Mouse (Mus musculus) CD4-positive, CD25-positive, alpha-beta regulatory T cell, adult 4 months (primary cell): Measurements from ENCODE around the gene Cnp. TPM values are rescaled to one million over a fixed set of nuclear protein-coding genes. Genes with fewer than 3 reads are reported as not detected.

Experiments used
- ATAC-seq: one replicate; pipeline ENCODE4 v1.8.0; 2017
- polyA plus RNA-seq, 2 experiments: library from polyadenylated mRNA; unstranded; fragments of 100-300 nt; shearing (Covaris generic); gene quantifications; one replicate each; pipeline ENCODE4 v1.2.1; 2017

The Cnp gene
- polyA plus RNA-seq, 2 experiments from 2014 or later, result 185 to 348 TPM

DNA sequence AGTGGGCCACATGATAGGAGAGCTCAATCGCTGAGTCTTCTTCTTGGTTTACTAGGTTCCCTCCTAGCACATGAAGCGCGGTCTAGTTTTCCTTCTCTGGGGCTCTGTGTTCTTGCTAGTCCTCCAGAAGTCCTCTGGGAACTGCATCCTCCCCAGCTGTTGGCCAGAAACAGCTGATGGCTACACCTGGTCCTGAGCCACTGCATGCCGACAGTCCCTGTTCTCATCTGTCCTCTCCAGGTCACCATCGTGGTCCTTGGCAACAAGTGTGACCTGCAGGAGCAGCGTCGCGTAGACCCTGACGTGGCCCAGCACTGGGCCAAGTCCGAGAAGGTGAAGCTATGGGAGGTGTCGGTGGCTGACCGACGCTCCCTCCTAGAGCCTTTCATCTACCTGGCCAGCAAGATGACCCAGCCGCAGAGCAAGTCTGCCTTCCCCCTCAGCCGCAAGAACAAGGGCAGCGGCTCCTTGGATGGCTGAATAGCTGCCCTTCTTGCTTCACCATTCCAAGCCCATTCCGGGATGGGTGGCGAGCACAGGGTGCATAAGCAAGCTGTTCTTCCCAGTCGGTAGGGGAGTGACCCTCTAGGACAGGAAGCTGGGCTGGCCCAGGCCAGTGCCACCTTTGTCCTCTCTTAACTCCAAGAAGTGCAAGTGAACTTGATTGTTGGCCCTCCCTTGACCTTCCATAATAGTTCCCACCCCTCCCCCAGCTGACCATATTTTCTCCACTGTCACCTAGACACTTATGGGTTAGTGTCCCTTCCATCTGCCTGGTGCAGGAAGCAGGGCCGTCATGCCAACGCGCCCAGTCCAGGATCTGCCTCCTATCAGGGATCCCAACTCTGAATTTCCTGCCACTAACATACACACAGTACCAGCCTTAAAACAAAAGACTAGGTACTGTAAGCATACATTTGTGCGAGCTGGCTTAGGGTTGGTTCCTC lies 51.3 kb downstream of the Cnp start:
- ATAC-seq, result no peak

GRCm38 (mm10) chr11:100626701-100627195 lies 52.0 kb downstream of the Cnp start:
- peak; percentile 46 for ATAC-seq

GRCm38 (mm10) chr11:100628056-100628455 lies 53.4 kb downstream of the Cnp start:
- ATAC-seq, result no peak

DNA sequence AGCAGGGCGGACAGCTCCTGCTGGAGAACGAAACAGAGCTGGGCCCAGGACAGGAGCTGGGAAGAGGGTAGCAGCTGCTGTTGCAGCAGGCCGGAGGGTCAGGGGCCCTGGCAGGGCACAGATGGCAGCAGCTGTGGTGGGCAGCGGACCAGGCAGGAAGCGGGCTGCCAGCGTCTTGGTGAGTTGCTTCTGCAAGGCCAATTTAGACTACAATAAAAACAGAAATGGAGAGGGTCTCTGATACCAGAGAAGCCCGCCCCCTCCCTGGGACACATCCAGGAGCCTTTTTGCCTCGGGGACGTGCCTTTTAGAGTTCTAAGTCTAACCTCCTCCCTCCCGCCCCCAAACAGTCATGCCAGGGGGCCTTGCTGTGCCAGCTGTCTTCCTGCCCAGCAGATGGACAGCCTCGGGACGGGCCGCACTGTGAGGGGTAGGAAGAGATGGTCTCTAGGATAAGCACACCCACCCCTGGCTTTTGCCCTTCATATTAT lies 54.2 kb downstream of the Cnp start:
- ATAC-seq, result no peak

DNA sequence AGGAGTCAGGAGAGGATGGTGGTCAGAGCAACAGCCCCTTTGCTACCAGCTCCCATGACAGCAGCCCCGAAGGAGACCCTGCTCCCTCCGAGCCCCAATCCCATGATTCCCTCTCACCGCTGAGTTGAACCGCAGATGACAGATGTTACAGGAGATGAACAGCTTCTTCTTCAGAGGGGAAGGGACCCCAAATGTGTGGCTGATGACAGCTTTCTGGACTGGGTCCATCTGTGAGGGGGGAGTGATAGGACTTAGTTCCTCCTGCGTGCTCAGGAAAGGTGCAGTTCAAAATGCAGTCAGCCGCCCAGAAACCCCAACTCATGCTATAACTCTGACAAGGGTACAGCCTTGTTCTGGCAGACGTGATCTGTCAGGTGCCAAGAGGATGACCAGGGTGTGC lies 59.8 kb downstream of the Cnp start:
- ATAC-seq, result no peak

- ATAC-seq, result no peak
Observed at GRCm38 (mm10) chr11:100640159-100640906, 65.6 kb downstream of the Cnp start.

Other genes with a start within 250 kb of the Cnp start
- gene Gast, start 240.5 kb upstream of the Cnp start, polyA plus RNA-seq, result not detected
- gene Hap1, start 218.8 kb upstream of the Cnp start, polyA plus RNA-seq, result under 1 TPM in 1 of 2 experiments, not detected in 1; 0.50 TPM
- gene Jup, start 177.1 kb upstream of the Cnp start, polyA plus RNA-seq, result 1 to 10 TPM in 1 of 2 experiments, under 1 TPM in 1; 0.32 to 1.9 TPM
- gene P3h4, start 160.1 kb upstream of the Cnp start, polyA plus RNA-seq, result not detected
- gene Fkbp10, start 159.2 kb upstream of the Cnp start, polyA plus RNA-seq, result not detected
- gene Nt5c3b, start 133.1 kb upstream of the Cnp start, polyA plus RNA-seq, result 100 to 1,000 TPM; 126 to 156 TPM
- under 1 TPM; 0.16 to 0.65 TPM for gene Klhl10, start 133.0 kb upstream of the Cnp start, polyA plus RNA-seq
- 1 to 10 TPM; 2.2 to 3.0 TPM for gene Klhl11, start 102.2 kb upstream of the Cnp start, polyA plus RNA-seq
- gene Acly, start 46.9 kb upstream of the Cnp start, polyA plus RNA-seq, result 100 to 1,000 TPM; 102 to 153 TPM
- under 1 TPM in 1 of 2 experiments, not detected in 1; 0.24 TPM for gene Ttc25, start 29.3 kb upstream of the Cnp start, polyA plus RNA-seq
- gene Nkiras2, start 44.3 kb downstream of the Cnp start, polyA plus RNA-seq, result 10 to 100 TPM; 27.1 to 30.3 TPM
- gene Dnajc7, start 45.3 kb downstream of the Cnp start, polyA plus RNA-seq, result 100 to 1,000 TPM; 426 to 510 TPM
- under 1 TPM in 1 of 2 experiments, not detected in 1; 0.23 TPM for gene Zfp385c, start 117.6 kb downstream of the Cnp start, polyA plus RNA-seq
- gene Dhx58, start 129.4 kb downstream of the Cnp start, polyA plus RNA-seq, result 10 to 100 TPM; 31.6 to 60.3 TPM
- gene Kat2a, start 137.6 kb downstream of the Cnp start, polyA plus RNA-seq, result 10 to 100 TPM; 11.1 to 13.2 TPM
- gene Hspb9, start 138.9 kb downstream of the Cnp start, polyA plus RNA-seq, result 1 to 10 TPM in 1 of 2 experiments, not detected in 1; 1.0 TPM
- gene Rab5c, start 163.3 kb downstream of the Cnp start, polyA plus RNA-seq, result 10 to 100 TPM; 21.2 to 35.8 TPM
- not detected for gene Kcnh4, start 185.0 kb downstream of the Cnp start, polyA plus RNA-seq
- not detected for gene Hcrt, start 188.0 kb downstream of the Cnp start, polyA plus RNA-seq
- gene Ghdc, start 196.1 kb downstream of the Cnp start, polyA plus RNA-seq, result 1 to 10 TPM; 2.7 to 3.1 TPM